Mouse (Mus musculus) adrenal gland, adult (tissue): ENCODE data around the gene Brip1.

Source experiments
- DNase-seq, 2 experiments: peaks; one replicate each; pipeline ENCODE4 v3.0.0; 2022 to 2023; ENCODE audit warnings: low spot score in 1 of 2; ENCODE audit not compliant: inconsistent age in 2 of 2

Gene Brip1

GRCm38 (mm10) chr11:86028034-86028433 lies 173.0 kb downstream of the Brip1 start:
- no peak for DNase-seq

GRCm38 (mm10) chr11:86026556-86027194 lies 174.3 kb downstream of the Brip1 start:
- peak in 1 of 2 experiments; percentile 52 for DNase-seq

- peak in 1 of 2 experiments; percentile 26 for DNase-seq
These were observed 178.6 kb downstream of the Brip1 start for GRCm38 (mm10) chr11:86022439-86022838.

- DNase-seq, result no peak
These were observed 181.0 kb downstream of the Brip1 start for GRCm38 (mm10) chr11:86020033-86020432.

GRCm38 (mm10) chr11:86016242-86016641 lies 184.8 kb downstream of the Brip1 start:
- no peak for DNase-seq

- no peak for DNase-seq
These were observed 187.9 kb downstream of the Brip1 start for GRCm38 (mm10) chr11:86013087-86013486.

GRCm38 (mm10) chr11:86010458-86010857 lies 190.5 kb downstream of the Brip1 start:
- no peak for DNase-seq

- DNase-seq, result no peak
These were observed 192.6 kb downstream of the Brip1 start for GRCm38 (mm10) chr11:86008211-86008905.
